Mouse (Mus musculus): ENCODE measurements around the gene Chst14.

DNA sequence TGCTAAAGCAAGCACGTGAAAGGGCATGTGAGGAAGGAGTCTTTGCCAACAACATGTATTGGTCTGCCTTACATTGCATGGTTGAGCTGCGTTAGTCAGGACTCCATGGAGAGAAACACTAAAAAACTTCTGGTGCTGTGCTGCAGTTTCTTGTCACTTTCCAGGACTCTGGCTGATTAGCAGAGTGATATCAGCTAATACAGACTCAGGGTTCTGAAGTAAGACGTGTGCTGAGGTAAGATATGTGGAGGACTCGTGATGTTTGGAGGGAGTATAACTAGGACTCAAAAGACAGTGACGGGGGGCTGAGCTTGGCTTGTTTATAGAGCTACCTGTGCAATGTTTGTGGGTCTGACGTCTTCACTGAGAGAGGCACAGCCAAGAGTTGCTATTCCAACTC lies 16.9 kb downstream of the Chst14 start:
- TF ChIP-seq CTCF (IDR thresholded peaks at IDR 0.05; ENCODE audit: borderline replicate concordance, insufficient read depth, low read length), result no peak
- no peak for TF ChIP-seq POLR2A (IDR thresholded peaks at IDR 0.05; ENCODE audit: low read depth, low read length)

All from embryonic fibroblast, embryonic 13.5 days (primary cell).